Mouse (Mus musculus): Measurements from ENCODE around the gene Gm21958. TPM values are rescaled to one million over a fixed set of nuclear protein-coding genes. Genes with fewer than 3 reads are reported as not detected.

The Gm21958 gene
- total and polyA plus RNA-seq, 2 experiments from 2014 or later: 0.25 TPM; not detected in 1

- Histone ChIP-seq H3K4me2 (ENCODE audit: low read depth) (no peak overlapping the region), H3K4me1 (ENCODE audit: insufficient read depth) (no peaks in the 10 kb centered on the region), H3K36me3 (ENCODE audit: insufficient read depth) (peaks cover 45% of the 10 kb centered on the region), H3K4me3 (ENCODE audit: low read depth, low read length) (no peak overlapping the region), H3K9ac (no peak overlapping the region), H3K9me3 (ENCODE audit: low read length) (no peaks in the 10 kb centered on the region), H3K27ac (ENCODE audit: low read depth, low read length) (no peak overlapping the region), H3K27me3 (ENCODE audit: insufficient read depth, low read length) (no peaks in the 10 kb centered on the region)
- DNase-seq: no peak
- WGBS: 95% methylated on average over 5 of the region's 5 CpGs
- TF ChIP-seq CTCF (IDR thresholded peaks at IDR 0.05; ENCODE audit: low read depth): no peak
- no peak for ATAC-seq
These were observed 14.3 kb downstream of the Gm21958 start for GRCm38 (mm10) chr3:54699759-54700301.

- no peak for TF ChIP-seq CTCF (IDR thresholded peaks at IDR 0.05; ENCODE audit: low read depth)
- 1% methylated on average over 8 of the region's 8 CpGs for WGBS
These were observed 21.1 kb downstream of the Gm21958 start for GRCm38 (mm10) chr3:54693056-54693415.

GRCm38 (mm10) chr3:54692202-54693055 is 21.7 kb downstream of the Gm21958 start, which contains the start of gene Supt20:
Gene Supt20 (plus strand): TSS chr3:54692807.
- H3K27ac ChIP-seq (ENCODE audit: low read depth, low read length): peak within 1 kb of the TSS; percentile 76
- no peaks in the 10 kb centered on the region for H3K27me3 ChIP-seq (ENCODE audit: insufficient read depth, low read length)
- peak within 1 kb of the TSS; percentile 92 for H3K4me3 ChIP-seq (ENCODE audit: low read depth, low read length)
- DNase-seq (peak; percentile 94), ATAC-seq (peak; percentile 100)
- WGBS: 4% methylated on average over 65 of the region's 65 CpGs
- peak within 1 kb of the TSS; percentile 65 for H3K9ac ChIP-seq
- H3K4me1 ChIP-seq (ENCODE audit: insufficient read depth): no peaks in the 10 kb centered on the region
- H3K9me3 ChIP-seq (ENCODE audit: low read length): no peaks in the 10 kb centered on the region
- TF ChIP-seq CTCF (IDR thresholded peaks at IDR 0.05; ENCODE audit: low read depth): no peak
- peaks cover 20% of the 10 kb centered on the region for H3K36me3 ChIP-seq (ENCODE audit: insufficient read depth)
- H3K4me2 ChIP-seq (ENCODE audit: low read depth): peak within 1 kb of the TSS; percentile 68

More at GRCm38 (mm10) chr3:54693056-54693415, 21.1 kb downstream of the Gm21958 start:
- H3K4me2 ChIP-seq (ENCODE audit: low read depth): peak overlapping the region; percentile 68
- no peaks in the 10 kb centered on the region for H3K9me3 ChIP-seq (ENCODE audit: low read length)
- peaks cover 23% of the 10 kb centered on the region for H3K36me3 ChIP-seq (ENCODE audit: insufficient read depth)
- no peaks in the 10 kb centered on the region for H3K27me3 ChIP-seq (ENCODE audit: insufficient read depth, low read length)
- H3K27ac ChIP-seq (ENCODE audit: low read depth, low read length): peak overlapping the region; percentile 76
- H3K4me3 ChIP-seq (ENCODE audit: low read depth, low read length): peak overlapping the region; percentile 92
- H3K9ac ChIP-seq: peak overlapping the region; percentile 65
- no peak for DNase-seq
- H3K4me1 ChIP-seq (ENCODE audit: insufficient read depth): no peaks in the 10 kb centered on the region
- ATAC-seq: no peak

GRCm38 (mm10) chr3:54689091-54689490 is 25.1 kb downstream of the Gm21958 start:
- Histone ChIP-seq H3K27ac (ENCODE audit: low read depth, low read length) (no peak overlapping the region), H3K9ac (no peak overlapping the region), H3K36me3 (ENCODE audit: insufficient read depth) (no peaks in the 10 kb centered on the region), H3K4me1 (ENCODE audit: insufficient read depth) (no peaks in the 10 kb centered on the region), H3K27me3 (ENCODE audit: insufficient read depth, low read length) (no peaks in the 10 kb centered on the region), H3K4me3 (ENCODE audit: low read depth, low read length) (no peak overlapping the region), H3K9me3 (ENCODE audit: low read length) (no peaks in the 10 kb centered on the region), H3K4me2 (ENCODE audit: low read depth) (no peak overlapping the region)
- peak; percentile 58 for TF ChIP-seq CTCF (IDR thresholded peaks at IDR 0.05; ENCODE audit: low read depth)
- ATAC-seq (no peak), DNase-seq (peak; percentile 11)
- WGBS: 58% methylated on average over 2 of the region's 2 CpGs

GRCm38 (mm10) chr3:54687245-54687644 is 26.9 kb downstream of the Gm21958 start:
- Histone ChIP-seq H3K9ac (no peak overlapping the region), H3K27me3 (ENCODE audit: insufficient read depth, low read length) (no peaks in the 10 kb centered on the region), H3K36me3 (ENCODE audit: insufficient read depth) (no peaks in the 10 kb centered on the region), H3K4me2 (ENCODE audit: low read depth) (no peak overlapping the region), H3K4me3 (ENCODE audit: low read depth, low read length) (no peak overlapping the region), H3K27ac (ENCODE audit: low read depth, low read length) (no peak overlapping the region), H3K4me1 (ENCODE audit: insufficient read depth) (no peaks in the 10 kb centered on the region), H3K9me3 (ENCODE audit: low read length) (no peaks in the 10 kb centered on the region)
- WGBS: 52% methylated on average over 2 of the region's 2 CpGs
- TF ChIP-seq CTCF (IDR thresholded peaks at IDR 0.05; ENCODE audit: low read depth): no peak
- DNase-seq (no peak), ATAC-seq (no peak)

GRCm38 (mm10) chr3:54685202-54685601 is 29.0 kb downstream of the Gm21958 start:
- ATAC-seq: no peak
- no peak overlapping the region for H3K9ac ChIP-seq

More at GRCm38 (mm10) chr3:54685202-54685601, 29.0 kb downstream of the Gm21958 start:
- Histone ChIP-seq H3K4me2 (ENCODE audit: low read depth) (no peak overlapping the region), H3K9me3 (ENCODE audit: low read length) (no peaks in the 10 kb centered on the region), H3K27ac (ENCODE audit: low read depth, low read length) (no peak overlapping the region), H3K36me3 (ENCODE audit: insufficient read depth) (no peaks in the 10 kb centered on the region), H3K4me1 (ENCODE audit: insufficient read depth) (no peaks in the 10 kb centered on the region), H3K27me3 (ENCODE audit: insufficient read depth, low read length) (no peaks in the 10 kb centered on the region), H3K4me3 (ENCODE audit: low read depth, low read length) (no peak overlapping the region)
- WGBS: 93% methylated on average over 3 of the region's 3 CpGs
- no peak for TF ChIP-seq CTCF (IDR thresholded peaks at IDR 0.05; ENCODE audit: low read depth)
- no peak for DNase-seq
